Mouse (Mus musculus) spleen, adult 2 months (tissue): ENCODE results near the gene Vps35l.

Source experiments
- CTCF ChIP-seq: fragments of 200-500 bp; IDR thresholded peaks from 2 replicates; pipeline ENCODE4 v1.5.1; 2011; ENCODE audit warnings: mild to moderate bottlenecking, inconsistent platforms; ENCODE audit not compliant: insufficient read depth, insufficient read length, insufficient replicate concordance; ENCODE audit errors: extremely low read depth
- POLR2A ChIP-seq: fragments of 200-500 bp; IDR thresholded peaks from 2 replicates; pipeline ENCODE4 v1.6.1; 2011; ENCODE audit warnings: low read depth, low read length, inconsistent platforms

DNA sequence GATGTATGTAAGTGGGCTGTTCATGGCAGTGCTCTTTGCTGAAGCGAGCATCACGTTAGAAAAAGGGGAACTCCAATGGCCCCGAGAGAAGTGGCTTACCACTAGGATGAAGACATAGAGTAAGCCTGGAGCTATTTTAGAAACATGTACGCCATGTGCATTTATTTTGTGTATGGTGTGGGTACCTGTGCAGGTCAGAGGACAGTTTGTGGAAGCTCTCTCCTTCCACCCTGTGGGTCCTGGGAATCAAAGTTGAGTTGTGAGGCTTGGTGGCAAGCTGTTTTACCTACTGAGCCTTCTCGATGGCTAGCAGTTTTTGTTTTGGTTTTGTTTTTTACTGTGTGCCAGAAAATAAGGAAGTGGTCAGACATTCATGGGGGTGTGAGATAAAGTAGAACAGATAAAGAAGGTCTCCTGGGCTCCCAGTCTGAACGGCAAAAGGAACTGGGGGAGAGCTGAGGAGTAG is 58.1 kb downstream of the Vps35l start:
- TF ChIP-seq CTCF, result no peak
- TF ChIP-seq POLR2A, result no peak; the same call in 1 of the 2 replicates
